Mouse (Mus musculus): ENCODE results near the gene Fam131b. TPM values are rescaled to one million over a fixed set of nuclear protein-coding genes. Genes with fewer than 3 reads are reported as not detected.

Gene Fam131b
- polyA plus RNA-seq, 1 experiment: not detected

DNA sequence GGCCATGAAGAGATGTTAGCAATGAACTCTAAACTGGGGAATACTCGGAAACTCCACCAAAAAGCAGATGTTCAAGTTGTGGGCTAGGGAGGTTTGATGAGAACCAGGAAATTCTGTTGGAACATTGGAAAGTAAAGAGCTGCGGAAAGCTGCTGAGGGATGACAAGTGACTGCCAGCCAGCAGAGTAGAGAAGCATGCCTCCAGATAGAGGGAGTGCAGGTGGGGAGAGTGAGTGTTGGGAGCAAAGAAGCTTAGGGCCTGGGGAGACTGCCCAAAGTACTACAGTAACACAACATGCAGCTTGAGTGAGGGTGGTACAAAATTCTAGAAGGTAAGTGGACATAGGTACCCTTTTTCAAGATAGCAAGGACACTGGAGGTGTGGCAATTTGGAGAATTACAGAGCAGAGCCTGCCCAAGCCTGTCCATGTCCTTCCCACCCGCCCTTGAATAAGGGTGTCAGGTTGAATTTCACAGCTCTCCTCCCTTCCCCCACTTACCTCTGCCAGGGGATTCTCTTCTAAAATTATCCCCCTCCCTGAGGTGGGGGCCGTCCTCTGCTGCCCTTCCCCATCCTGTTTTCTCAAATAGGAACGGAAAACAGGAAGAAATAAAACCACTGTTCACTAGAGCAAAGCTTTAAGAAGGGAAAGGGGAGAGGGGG, 41.4 kb downstream of the Fam131b start:
- H3K4me3 ChIP-seq (replicated peaks): no peak overlapping the region
- H3K4me1 ChIP-seq (ENCODE audit: control insufficient read depth): no peaks in the 10 kb centered on the region
- H3K27me3 ChIP-seq (ENCODE audit: control insufficient read depth): no peaks in the 10 kb centered on the region
- peaks cover 77% of the 10 kb centered on the region for H3K36me3 ChIP-seq (ENCODE audit: control insufficient read depth)
- no peak for TF ChIP-seq GATA1 (IDR thresholded peaks at IDR 0.05; ENCODE audit: low read length)
- no peak for TF ChIP-seq TAL1 (IDR thresholded peaks at IDR 0.05; ENCODE audit: low read length)
- H3K9me3 ChIP-seq (ENCODE audit: control insufficient read depth, low read length): no peaks in the 10 kb centered on the region

DNA sequence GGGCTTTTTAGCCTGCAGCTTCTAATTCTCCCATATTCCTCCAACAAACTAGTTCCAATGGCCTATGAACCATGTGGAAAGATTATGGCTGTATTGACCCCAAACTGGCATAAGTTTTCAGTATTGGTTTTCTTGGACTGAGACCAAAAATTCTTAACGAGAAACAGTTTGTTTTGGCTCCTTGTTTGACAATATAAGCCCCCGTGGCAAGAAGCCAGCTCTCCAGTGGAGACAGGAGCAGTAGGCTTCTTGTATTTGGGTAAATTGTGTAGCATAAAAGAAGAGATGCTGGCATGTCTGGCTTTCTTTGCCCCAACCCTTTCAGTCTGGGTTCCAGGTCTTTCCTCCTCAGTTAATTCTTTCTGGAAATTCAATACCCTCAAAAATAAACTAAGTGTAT, 48.3 kb downstream of the Fam131b start:
- H3K9me3 ChIP-seq (ENCODE audit: control insufficient read depth, low read length): no peaks in the 10 kb centered on the region
- H3K4me1 ChIP-seq (ENCODE audit: control insufficient read depth): no peaks in the 10 kb centered on the region
- TF ChIP-seq TAL1 (IDR thresholded peaks at IDR 0.05; ENCODE audit: low read length) (no peak), GATA1 (IDR thresholded peaks at IDR 0.05; ENCODE audit: low read length) (no peak)
- H3K27me3 ChIP-seq (ENCODE audit: control insufficient read depth): no peaks in the 10 kb centered on the region
- H3K36me3 ChIP-seq (ENCODE audit: control insufficient read depth): peaks cover 100% of the 10 kb centered on the region
- no peak overlapping the region for H3K4me3 ChIP-seq (replicated peaks)

GRCm38 (mm10) chr6:42270817-42271216, 53.6 kb downstream of the Fam131b start:
- H3K36me3 ChIP-seq (ENCODE audit: control insufficient read depth): peaks cover 95% of the 10 kb centered on the region
- no peak for TF ChIP-seq TAL1 (IDR thresholded peaks at IDR 0.05; ENCODE audit: low read length)
- no peak for TF ChIP-seq GATA1 (IDR thresholded peaks at IDR 0.05; ENCODE audit: low read length)
- no peaks in the 10 kb centered on the region for H3K27me3 ChIP-seq (ENCODE audit: control insufficient read depth)
- H3K9me3 ChIP-seq (ENCODE audit: control insufficient read depth, low read length): no peaks in the 10 kb centered on the region
- no peak overlapping the region for H3K4me3 ChIP-seq (replicated peaks)
- peaks cover 28% of the 10 kb centered on the region for H3K4me1 ChIP-seq (ENCODE audit: control insufficient read depth)

DNA sequence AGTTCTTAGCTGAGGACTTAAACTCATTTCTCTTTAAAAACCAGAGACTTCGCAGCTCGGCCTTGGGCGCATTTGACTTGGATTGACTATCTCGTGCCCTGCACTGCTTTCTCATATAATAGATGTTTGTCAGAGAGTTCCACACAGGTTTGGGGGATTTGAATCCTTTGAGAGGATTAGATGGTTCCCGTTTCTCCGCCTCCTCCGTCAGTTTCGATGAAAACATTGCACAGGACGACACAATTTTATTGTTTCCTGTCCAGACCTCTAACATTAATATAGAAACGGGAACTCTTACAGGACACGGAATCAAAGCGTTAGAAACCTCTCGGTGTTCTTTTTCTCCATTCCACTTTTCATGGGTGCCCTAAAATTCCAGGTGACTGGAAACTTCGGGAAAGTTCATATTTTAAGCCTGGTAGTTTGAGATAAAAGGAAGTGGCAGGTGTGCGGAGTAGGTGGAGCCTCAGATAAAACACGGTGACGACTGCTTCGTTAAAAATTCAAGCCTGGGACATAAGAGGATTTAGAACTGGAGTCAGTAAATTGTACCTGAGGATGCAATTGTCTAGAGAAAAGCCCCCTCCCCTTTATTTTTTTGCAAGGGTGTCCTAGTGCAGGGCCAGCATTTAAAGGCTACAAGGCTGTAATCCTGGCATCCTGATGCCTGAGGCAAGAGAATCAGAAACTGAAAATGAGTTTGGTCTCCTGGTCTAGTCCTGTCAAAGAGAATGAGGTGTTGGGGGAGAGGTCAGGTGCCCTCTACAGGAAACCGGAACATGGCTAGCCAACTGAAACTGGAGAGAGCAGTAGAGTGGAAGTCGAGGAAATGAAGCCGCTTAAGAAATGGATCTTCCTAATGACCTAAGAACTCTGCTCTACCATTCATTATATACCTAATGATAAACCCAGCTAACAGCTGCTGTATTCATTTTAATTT, 58.8 kb downstream of the Fam131b start:
- Histone ChIP-seq H3K4me1 (ENCODE audit: control insufficient read depth) (peaks cover 51% of the 10 kb centered on the region), H3K27me3 (ENCODE audit: control insufficient read depth) (peaks cover 3% of the 10 kb centered on the region), H3K4me3 (replicated peaks) (peak overlapping the region; percentile 78), H3K36me3 (ENCODE audit: control insufficient read depth) (peaks cover 43% of the 10 kb centered on the region), H3K9me3 (ENCODE audit: control insufficient read depth, low read length) (no peaks in the 10 kb centered on the region)
- peak; percentile 53; the same call in 2 of the 3 replicates for TF ChIP-seq TAL1 (IDR thresholded peaks at IDR 0.05; ENCODE audit: low read length)
- no peak for TF ChIP-seq GATA1 (IDR thresholded peaks at IDR 0.05; ENCODE audit: low read length)

Other genes with a start within 250 kb of the Fam131b start
- not detected in 2 replicates for gene Tas2r139, start 183.7 kb downstream of the Fam131b start, polyA plus RNA-seq (2012)
- gene Tas2r144, start 109.3 kb downstream of the Fam131b start, polyA plus RNA-seq (2012): not detected in 2 replicates
- 0.07 TPM in 1 of 2 replicates, not detected in the other for gene Gstk1, start 78.7 kb downstream of the Fam131b start, polyA plus RNA-seq (2012)
- gene Tmem139, start 62.7 kb downstream of the Fam131b start, polyA plus RNA-seq (2012): not detected in 2 replicates
- 0.34 and 0.39 TPM in 2 replicates for gene Casp2, start 59.7 kb downstream of the Fam131b start, polyA plus RNA-seq (2012)
- gene Clcn1, start 38.0 kb downstream of the Fam131b start, polyA plus RNA-seq (2012): not detected in 2 replicates
- gene Zyx, start 25.0 kb upstream of the Fam131b start, polyA plus RNA-seq (2012): 4.1 TPM in 2 replicates
- gene Epha1, start 48.6 kb upstream of the Fam131b start, polyA plus RNA-seq (2012): 0.02 TPM in 1 of 2 replicates, not detected in the other
- gene Tas2r143, start 75.6 kb upstream of the Fam131b start, polyA plus RNA-seq (2012): not detected in 2 replicates
- gene Tas2r135, start 80.8 kb upstream of the Fam131b start, polyA plus RNA-seq (2012): not detected in 2 replicates
- not detected in 2 replicates for gene Tas2r126, start 109.9 kb upstream of the Fam131b start, polyA plus RNA-seq (2012)
- gene Olfr458, start 140.6 kb upstream of the Fam131b start, polyA plus RNA-seq (2012): not detected in 2 replicates
- not detected in 2 replicates for gene Olfr457, start 151.7 kb upstream of the Fam131b start, polyA plus RNA-seq (2012)
- not detected in 2 replicates for gene Olfr456, start 162.6 kb upstream of the Fam131b start, polyA plus RNA-seq (2012)
- gene Olfr455, start 222.9 kb upstream of the Fam131b start, polyA plus RNA-seq (2012): not detected in 2 replicates